Mouse (Mus musculus): Measurements from ENCODE around the gene Pax7. TPM values are rescaled to one million over a fixed set of nuclear protein-coding genes. Genes with fewer than 3 reads are reported as not detected.

Pax7 gene
- total and polyA plus RNA-seq, 3 experiments: not detected

GRCm38 (mm10) chr4:139822214-139823137 is 10.9 kb downstream of the Pax7 start:
- TF ChIP-seq NRF1 (IDR thresholded peaks at IDR 0.05; ENCODE audit: insufficient read depth, low read depth, low read length, poor library complexity, severe bottlenecking) (no peak), ELF1 (IDR thresholded peaks at IDR 0.05; ENCODE audit: low read depth, low read length) (no peak)
- DNase-seq (ENCODE audit: low read depth, low spot score): no peak
- Histone ChIP-seq H3K27ac (ENCODE audit: control insufficient read depth, low read depth, low read length) (no peak overlapping the region), H3K4me3 (ENCODE audit: control insufficient read depth in 1 of 2, insufficient read depth in 1 of 2, low read depth in 2 of 2, low read length in 2 of 2) (no peak overlapping the region), H3K27me3 (ENCODE audit: control insufficient read depth in 1 of 2, insufficient read depth in 2 of 2, low read length in 2 of 2) (no peaks in the 10 kb centered on the region), H3K9me3 (replicated peaks; ENCODE audit: insufficient read depth, low read length) (no peaks in the 10 kb centered on the region), H3K79me2 (ENCODE audit: control insufficient read depth, insufficient read depth, low read length, poor library complexity) (no peaks in the 10 kb centered on the region), H3K9ac (ENCODE audit: control insufficient read depth, low read depth, low read length, poor library complexity, severe bottlenecking) (no peak overlapping the region), H3K4me1 (ENCODE audit: control insufficient read depth in 1 of 2, insufficient read depth in 2 of 2, low read length in 2 of 2) (no peaks in the 10 kb centered on the region), H3K36me3 (ENCODE audit: control insufficient read depth in 1 of 2, insufficient read depth in 2 of 2, low read length in 2 of 2) (no peaks in the 10 kb centered on the region)

GRCm38 (mm10) chr4:139821491-139822160 is 11.7 kb downstream of the Pax7 start:
- Histone ChIP-seq H3K27me3 (ENCODE audit: control insufficient read depth in 1 of 2, insufficient read depth in 2 of 2, low read length in 2 of 2) (no peaks in the 10 kb centered on the region), H3K4me3 (ENCODE audit: control insufficient read depth in 1 of 2, insufficient read depth in 1 of 2, low read depth in 2 of 2, low read length in 2 of 2) (no peak overlapping the region), H3K27ac (ENCODE audit: control insufficient read depth, low read depth, low read length) (no peak overlapping the region)

GRCm38 (mm10) chr4:139821071-139821470 is 12.3 kb downstream of the Pax7 start:
- H3K27me3 ChIP-seq (ENCODE audit: control insufficient read depth in 1 of 2, insufficient read depth in 2 of 2, low read length in 2 of 2): no peaks in the 10 kb centered on the region
- TF ChIP-seq MAZ (IDR thresholded peaks at IDR 0.05; ENCODE audit: low read depth, low read length) (no peak), MAFK (IDR thresholded peaks at IDR 0.05; ENCODE audit: borderline replicate concordance, low read depth, low read length) (no peak), E2F4 (IDR thresholded peaks at IDR 0.05; ENCODE audit: borderline replicate concordance, low read depth, low read length) (no peak), CTCF (IDR thresholded peaks at IDR 0.05 in 2 of 3, conservative IDR thresholded peaks at IDR 0.05 in 1 of 3; ENCODE audit: control insufficient read depth in 1 of 3, insufficient read depth in 1 of 3, low read depth in 2 of 3, low read length in 3 of 3, poor library complexity in 1 of 3, severe bottlenecking in 1 of 3) (no peak), NRF1 (IDR thresholded peaks at IDR 0.05; ENCODE audit: insufficient read depth, low read depth, low read length, poor library complexity, severe bottlenecking) (no peak), ETS1 (IDR thresholded peaks at IDR 0.05; ENCODE audit: low read depth, low read length) (no peak), POLR2AphosphoS5 (IDR thresholded peaks at IDR 0.05; ENCODE audit: borderline replicate concordance, low read depth, low read length) (no peak), GABPA (IDR thresholded peaks at IDR 0.05; ENCODE audit: low read depth, low read length) (no peak), MAX (IDR thresholded peaks at IDR 0.05; ENCODE audit: low read length) (no peak)

More at GRCm38 (mm10) chr4:139821491-139822160, 11.7 kb downstream of the Pax7 start:
- Histone ChIP-seq H3K4me1 (ENCODE audit: control insufficient read depth in 1 of 2, insufficient read depth in 2 of 2, low read length in 2 of 2) (no peaks in the 10 kb centered on the region), H3K36me3 (ENCODE audit: control insufficient read depth in 1 of 2, insufficient read depth in 2 of 2, low read length in 2 of 2) (no peaks in the 10 kb centered on the region), H3K9ac (ENCODE audit: control insufficient read depth, low read depth, low read length, poor library complexity, severe bottlenecking) (no peak overlapping the region), H3K9me3 (replicated peaks; ENCODE audit: insufficient read depth, low read length) (no peaks in the 10 kb centered on the region), H3K79me2 (ENCODE audit: control insufficient read depth, insufficient read depth, low read length, poor library complexity) (no peaks in the 10 kb centered on the region)
- DNase-seq (ENCODE audit: low read depth, low spot score): no peak
- TF ChIP-seq MYC (IDR thresholded peaks at IDR 0.05; ENCODE audit: low read depth, low read length): no peak
- TF ChIP-seq GABPA (IDR thresholded peaks at IDR 0.05; ENCODE audit: low read depth, low read length): no peak
- no peak for TF ChIP-seq POLR2AphosphoS5 (IDR thresholded peaks at IDR 0.05; ENCODE audit: borderline replicate concordance, low read depth, low read length)
- TF ChIP-seq NELFE (IDR thresholded peaks at IDR 0.05; ENCODE audit: low read depth, low read length): no peak
- TF ChIP-seq E2F4 (IDR thresholded peaks at IDR 0.05; ENCODE audit: borderline replicate concordance, low read depth, low read length): no peak
- TF ChIP-seq MAZ (IDR thresholded peaks at IDR 0.05; ENCODE audit: low read depth, low read length): no peak

More at GRCm38 (mm10) chr4:139821071-139821470, 12.3 kb downstream of the Pax7 start:
- no peak overlapping the region for H3K9ac ChIP-seq (ENCODE audit: control insufficient read depth, low read depth, low read length, poor library complexity, severe bottlenecking)
- no peaks in the 10 kb centered on the region for H3K4me1 ChIP-seq (ENCODE audit: control insufficient read depth in 1 of 2, insufficient read depth in 2 of 2, low read length in 2 of 2)
- no peaks in the 10 kb centered on the region for H3K79me2 ChIP-seq (ENCODE audit: control insufficient read depth, insufficient read depth, low read length, poor library complexity)
- H3K9me3 ChIP-seq (replicated peaks; ENCODE audit: insufficient read depth, low read length): no peaks in the 10 kb centered on the region
- no peak for DNase-seq (ENCODE audit: low read depth, low spot score)
- H3K36me3 ChIP-seq (ENCODE audit: control insufficient read depth in 1 of 2, insufficient read depth in 2 of 2, low read length in 2 of 2): no peaks in the 10 kb centered on the region
- no peak overlapping the region for H3K27ac ChIP-seq (ENCODE audit: control insufficient read depth, low read depth, low read length)
- no peak overlapping the region for H3K4me3 ChIP-seq (ENCODE audit: control insufficient read depth in 1 of 2, insufficient read depth in 1 of 2, low read depth in 2 of 2, low read length in 2 of 2)
